Mouse (Mus musculus): ENCODE results near the gene Asl.

DNA sequence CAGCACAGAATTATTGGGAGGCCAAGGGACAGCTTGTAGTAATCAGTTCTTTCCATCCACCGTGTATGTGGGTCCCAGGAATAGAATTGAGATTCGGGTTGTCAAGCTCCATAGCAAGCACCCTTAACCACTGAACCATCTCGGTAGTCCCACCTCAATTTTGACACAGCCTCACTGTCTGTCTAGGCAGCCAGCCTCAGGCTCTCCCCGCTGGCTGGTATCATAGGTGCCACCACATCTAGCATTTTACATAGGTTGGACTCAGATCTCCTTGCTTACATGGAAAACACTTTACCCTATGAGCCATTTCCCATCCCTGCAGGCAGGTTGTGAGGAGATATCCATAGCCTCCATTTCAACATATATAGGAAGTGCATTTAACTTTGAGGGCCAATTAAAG is 54.7 kb downstream of the Asl start:
- no peak for TF ChIP-seq POLR2A (IDR thresholded peaks at IDR 0.05; ENCODE audit: low read depth, low read length)
- no peak for TF ChIP-seq CTCF (IDR thresholded peaks at IDR 0.05; ENCODE audit: borderline replicate concordance, insufficient read depth, low read length)

Measured in embryonic fibroblast, embryonic 13.5 days (primary cell).